Comparison of ENCODE assay signal across 20 mouse cellular contexts in genomic region chr17:48051638-48052337, GRCm38 (mm10). TPM values are rescaled to one million over a fixed set of nuclear protein-coding genes. Genes with fewer than 3 reads are reported as not detected.
DNase-seq lines count a peak whose midpoint lies in the region; ATAC-seq and TF ChIP-seq lines count a peak whose summit lies in the region.
"Had no signal": no experiment of that assay in that cellular context is flagged by ENCODE, and none has a peak within 500 bp of the region (broad histone marks: within the 10 kb centered on the region; RNA-seq: fewer than 3 reads in every experiment).

No protein-coding gene starts in this region.

- no peak for TF ChIP-seq POLR2A in CH12.LX (IDR thresholded peaks at IDR 0.05; ENCODE audit: low read depth, low read length)

- H3K9ac ChIP-seq in forebrain, embryonic 15.5 days (replicated peaks) = 0 out of 2 replicates have a peak overlapping the region, but pooled peaks have one; percentile 13
- H3K9ac ChIP-seq in forebrain, embryonic 12.5 days = no peak overlapping the region
- no peak overlapping the region for H3K9ac ChIP-seq in CH12.LX (ENCODE audit: insufficient read depth, low read depth)
- H3K9ac ChIP-seq in kidney, embryonic 14.5 days (ENCODE audit: low read depth, low read length) = no peak overlapping the region

- H3K9me3 ChIP-seq in forebrain, embryonic 15.5 days = no peaks in the 10 kb centered on the region
- H3K9me3 ChIP-seq in forebrain, embryonic 12.5 days = no peaks in the 10 kb centered on the region
- peaks cover 8% of the 10 kb centered on the region for H3K9me3 ChIP-seq in CH12.LX (replicated peaks; ENCODE audit: low read length)
- H3K9me3 ChIP-seq in kidney, embryonic 14.5 days (ENCODE audit: control insufficient read depth, low read length) = no peaks in the 10 kb centered on the region
- H3K9me3 ChIP-seq: heart, embryonic 10.5 days; limb, embryonic 10.5 days had no signal

- dilution Hi-C loops in CH12.LX (cut with MboI; ENCODE audit: extremely low pct_ligation_motif_present, extremely low pct_unique_long_range_greater_than_20kb, low sequenced_read_pairs) = no loop called here

- peaks cover 14% of the 10 kb centered on the region for H3K4me1 ChIP-seq in forebrain, embryonic 15.5 days
- H3K4me1 ChIP-seq in forebrain, embryonic 12.5 days = peaks cover 13% of the 10 kb centered on the region
- H3K4me1 ChIP-seq in CH12.LX (ENCODE audit: control insufficient read depth in 1 of 2, insufficient read depth in 2 of 2) = peaks cover 5 to 11% of the 10 kb centered on the region in 2 experiments; a peak in 2 of 4 replicates
- H3K4me1 ChIP-seq in kidney, embryonic 14.5 days (ENCODE audit: control insufficient read depth, insufficient read depth, low read length) = no peaks in the 10 kb centered on the region
- H3K4me1 ChIP-seq: megakaryocyte, embryonic 14.5 days had no signal

- TF ChIP-seq EP300 in CH12.LX (IDR thresholded peaks at IDR 0.05; ENCODE audit: low read length) = no peak

- in situ Hi-C loops in CH12.LX (cut with MboI; ENCODE audit: low pct_ligation_motif_present, low pct_unique_long_range_greater_than_20kb, low sequenced_read_pairs) = no loop called here

- H3K27ac ChIP-seq in forebrain, embryonic 15.5 days (replicated peaks) = peak overlapping the region; percentile 54; the same call in 1 of the 2 replicates
- no peak overlapping the region for H3K27ac ChIP-seq in forebrain, embryonic 12.5 days
- no peak overlapping the region for H3K27ac ChIP-seq in CH12.LX (ENCODE audit: insufficient read depth, low read depth)
- H3K27ac ChIP-seq in kidney, embryonic 14.5 days (ENCODE audit: low read depth, low read length) = no peak overlapping the region
- H3K27ac ChIP-seq: heart, embryonic 10.5 days; limb, embryonic 10.5 days had no signal

- H3K36me3 ChIP-seq in forebrain, embryonic 15.5 days = no peaks in the 10 kb centered on the region
- H3K36me3 ChIP-seq in forebrain, embryonic 12.5 days (replicated peaks) = no peaks in the 10 kb centered on the region
- no peaks in the 10 kb centered on the region for H3K36me3 ChIP-seq in CH12.LX (replicated peaks in 1 of 2; ENCODE audit: control insufficient read depth in 1 of 2, insufficient read depth in 1 of 2, low read length in 1 of 2)
- no peaks in the 10 kb centered on the region for H3K36me3 ChIP-seq in kidney, embryonic 14.5 days (ENCODE audit: control insufficient read depth, insufficient read depth, low read length)
- H3K36me3 ChIP-seq: heart, embryonic 10.5 days; limb, embryonic 10.5 days had no signal

- H3K4me2 ChIP-seq in forebrain, embryonic 15.5 days (replicated peaks) = no peak overlapping the region
- H3K4me2 ChIP-seq in forebrain, embryonic 12.5 days = no peak overlapping the region
- no peak overlapping the region for H3K4me2 ChIP-seq in CH12.LX (ENCODE audit: insufficient read depth, low read depth, poor library complexity, severe bottlenecking)
- H3K4me2 ChIP-seq in kidney, embryonic 14.5 days (replicated peaks; ENCODE audit: low read depth, low read length) = no peak overlapping the region

- WGBS in forebrain, embryonic 15.5 days = 87% methylated on average over 5 of the region's 5 CpGs
- WGBS in forebrain, embryonic 12.5 days = 80% methylated on average over 5 of the region's 5 CpGs
- WGBS in kidney, embryonic 14.5 days = 65% methylated on average over 5 of the region's 5 CpGs

- no peak for ATAC-seq in forebrain, embryonic 15.5 days (replicated peaks)
- no peak for ATAC-seq in forebrain, embryonic 12.5 days (ENCODE audit: low FRiP score)
- ATAC-seq in megakaryocyte progenitor cell, adult 5-6 weeks (replicated peaks; ENCODE audit: poor library complexity) = peak; percentile 50; the same call in 1 of the 2 replicates
- ATAC-seq in kidney, embryonic 14.5 days (ENCODE audit: low FRiP score, low TSS enrichment) = no peak

- DNase-seq in CH12.LX (ENCODE audit: extremely low read depth) = no peak
- DNase-seq in lung, adult 18-20 months = peak; percentile 81 to 87
- DNase-seq in left cerebral cortex, postnatal 25 days (ENCODE audit: low spot score in 2 of 2) = no peak
- no peak for DNase-seq in B cell, adult 2 months
- DNase-seq: adrenal gland, adult 8-10 months; cerebellum, adult 9-10 months; heart, postnatal 4 days; kidney, postnatal 36 days; layer of hippocampus, postnatal 36 days; right cerebral cortex, adult 18-20 months had no signal

- peaks cover 5% of the 10 kb centered on the region; the same call in 1 of the 2 replicates for H3K27me3 ChIP-seq in forebrain, embryonic 15.5 days
- H3K27me3 ChIP-seq in forebrain, embryonic 12.5 days = peaks cover 40% of the 10 kb centered on the region
- H3K27me3 ChIP-seq in CH12.LX (replicated peaks) = peaks cover 2% of the 10 kb centered on the region
- H3K27me3 ChIP-seq in kidney, embryonic 14.5 days (ENCODE audit: control insufficient read depth, insufficient read depth, low read length) = peaks cover 6% of the 10 kb centered on the region; the same call in 1 of the 2 replicates

- no peak overlapping the region for H3K4me3 ChIP-seq in forebrain, embryonic 15.5 days
- no peak overlapping the region for H3K4me3 ChIP-seq in forebrain, embryonic 12.5 days (replicated peaks)
- H3K4me3 ChIP-seq in CH12.LX (replicated peaks in 1 of 3; ENCODE audit: low read depth in 2 of 3, low read length in 2 of 3, poor library complexity in 1 of 3) = no peak overlapping the region
- no peak overlapping the region for H3K4me3 ChIP-seq in kidney, embryonic 14.5 days (ENCODE audit: low read length)
- H3K4me3 ChIP-seq: heart, embryonic 10.5 days; limb, embryonic 10.5 days; megakaryocyte, embryonic 14.5 days had no signal

- TF ChIP-seq CTCF in CH12.LX (conservative IDR thresholded peaks at IDR 0.05 in 1 of 2, IDR thresholded peaks at IDR 0.05 in 1 of 2; ENCODE audit: low read depth in 2 of 2, low read length in 2 of 2) = peak in 1 of 2 experiments; percentile 38; a peak in 2 of 4 replicates

- intact Hi-C loops in left cerebral cortex, postnatal 25 days (cut with DNase I) = no loop called here

- no peaks in the 10 kb centered on the region for H3K79me2 ChIP-seq in CH12.LX (replicated peaks; ENCODE audit: control insufficient read depth, extremely low read depth, insufficient read depth, poor library complexity, severe bottlenecking)

- TF ChIP-seq RAD21 in CH12.LX (IDR thresholded peaks at IDR 0.05; ENCODE audit: low read depth, low read length) = peak; percentile 4

TF ChIP-seq in CH12.LX, 34 proteins besides CTCF, POLR2A, EP300 and RAD21:
- TF ChIP-seq BHLHE40 (IDR thresholded peaks at IDR 0.05; ENCODE audit: low read depth, low read length) (no peak), PAX5 (IDR thresholded peaks at IDR 0.05; ENCODE audit: low read length) (no peak), HCFC1 (IDR thresholded peaks at IDR 0.05; ENCODE audit: low read depth, low read length) (no peak), ETS1 (conservative IDR thresholded peaks at IDR 0.05; ENCODE audit: low read depth, low read length) (no peak), JUND (conservative IDR thresholded peaks at IDR 0.05; ENCODE audit: low read depth, low read length) (no peak), E2F4 (IDR thresholded peaks at IDR 0.05; ENCODE audit: insufficient replicate concordance, low read depth, low read length) (no peak), MAFK (IDR thresholded peaks at IDR 0.05; ENCODE audit: insufficient replicate concordance, low read length) (no peak), MEF2A (IDR thresholded peaks at IDR 0.05; ENCODE audit: borderline replicate concordance, low read depth, low read length) (no peak), SIN3A (IDR thresholded peaks at IDR 0.05; ENCODE audit: low read length) (no peak), CHD2 (IDR thresholded peaks at IDR 0.05; ENCODE audit: low read length) (no peak), MXI1 (IDR thresholded peaks at IDR 0.05; ENCODE audit: low read depth, low read length) (no peak), USF1 (IDR thresholded peaks at IDR 0.05; ENCODE audit: low read depth, low read length) (no peak), SMC3 (IDR thresholded peaks at IDR 0.05; ENCODE audit: low read depth, low read length) (no peak), POLR2AphosphoS2 (IDR thresholded peaks at IDR 0.05; ENCODE audit: low read depth, low read length) (no peak), KAT2A (IDR thresholded peaks at IDR 0.05; ENCODE audit: insufficient replicate concordance, low read length) (no peak)

RNA-seq across cellular contexts. Expression of gene 1700122O11Rik, which starts 13.7 kb away (rescaled TPM):
- not detected in 2 replicates for polyA plus RNA-seq in forebrain, embryonic 15.5 days (2015; fragmentation: Nextera tagmentation; extraction: Ambion mirVana)
- polyA plus RNA-seq in forebrain, embryonic 12.5 days (2016; fragmentation: Nextera tagmentation; extraction: Ambion mirVana) = not detected in 2 replicates
- total RNA-seq in CH12.LX (2012; rRNA removed) (not detected in 2 replicates), CH12.LX (2014; rRNA removed) (not detected in 2 replicates)
- polyA plus RNA-seq in CH12.LX (2012; ENCODE audit: insufficient read length, low read depth) = not detected in 2 replicates
- total RNA-seq in megakaryocyte progenitor cell, adult 5-6 weeks (2015) = not detected in 2 replicates
- total RNA-seq in megakaryocyte progenitor cell, adult 5-6 weeks (2017) = not detected in 2 replicates
- total RNA-seq in left cerebral cortex, postnatal 25 days (2021) = not detected
- not detected in 2 replicates for polyA plus RNA-seq in kidney, embryonic 14.5 days (2014; fragmentation: Nextera tagmentation; extraction: Ambion mirVana)
- total RNA-seq: ES-E14; heart, postnatal 4 days; layer of hippocampus, postnatal 36 days had no signal
- polyA plus RNA-seq: heart, embryonic 10.5 days; limb, embryonic 10.5 days; neural tube, embryonic 14.5 days; thymus, postnatal 0 days had no signal

RNA-seq across cellular contexts. Expression of gene 1700067P10Rik, which starts 37.3 kb away (rescaled TPM):
- polyA plus RNA-seq in forebrain, embryonic 15.5 days (2015; fragmentation: Nextera tagmentation; extraction: Ambion mirVana) = not detected in 2 replicates
- polyA plus RNA-seq in forebrain, embryonic 12.5 days (2016; fragmentation: Nextera tagmentation; extraction: Ambion mirVana) = not detected in 2 replicates
- not detected in 2 replicates for total RNA-seq in CH12.LX (2012; rRNA removed)
- total RNA-seq in CH12.LX (2014; rRNA removed) = not detected in 2 replicates
- polyA plus RNA-seq in CH12.LX (2012; ENCODE audit: insufficient read length, low read depth) = not detected in 2 replicates
- total RNA-seq in megakaryocyte progenitor cell, adult 5-6 weeks (2015) = not detected in 2 replicates
- not detected in 2 replicates for total RNA-seq in megakaryocyte progenitor cell, adult 5-6 weeks (2017)
- total RNA-seq in left cerebral cortex, postnatal 25 days (2021) = not detected
- not detected in 2 replicates for polyA plus RNA-seq in kidney, embryonic 14.5 days (2014; fragmentation: Nextera tagmentation; extraction: Ambion mirVana)
- total RNA-seq: adrenal gland, adult 8-10 months; ES-E14; heart, postnatal 4 days; layer of hippocampus, postnatal 36 days had no signal
- polyA plus RNA-seq: heart, embryonic 10.5 days; limb, embryonic 10.5 days; neural tube, embryonic 14.5 days; thymus, postnatal 0 days had no signal

Comparison
In these comparisons a context has a peak if more than half of its experiments do, and no peak if none do; other contexts are left out.
1. DNase-seq: peak in lung, adult 18-20 months (2 of 2); none in CH12.LX (single experiment), left cerebral cortex, postnatal 25 days (0 of 2) and B cell, adult 2 months (0 of 2).